Mouse (Mus musculus): ENCODE results near the gene Mb21d2.

GRCm38 (mm10) chr16:28927381-28927780 lies 2.1 kb downstream of the Mb21d2 start:
- no peak for TF ChIP-seq GATA1 (IDR thresholded peaks at IDR 0.05; ENCODE audit: low read depth, low read length)
- no peak for TF ChIP-seq MYC (IDR thresholded peaks at IDR 0.05; ENCODE audit: low read depth, low read length)
- TF ChIP-seq MAZ (IDR thresholded peaks at IDR 0.05; ENCODE audit: low read depth, low read length), result no peak
- no peak for TF ChIP-seq USF1 (IDR thresholded peaks at IDR 0.05; ENCODE audit: low read depth, low read length)
- no peak for TF ChIP-seq CTCF (IDR thresholded peaks at IDR 0.05 in 2 of 3, conservative IDR thresholded peaks at IDR 0.05 in 1 of 3; ENCODE audit: control insufficient read depth in 1 of 3, insufficient read depth in 1 of 3, low read depth in 2 of 3, low read length in 3 of 3, poor library complexity in 1 of 3, severe bottlenecking in 1 of 3)
- TF ChIP-seq POLR2A (IDR thresholded peaks at IDR 0.05; ENCODE audit: control insufficient read depth in 1 of 2, insufficient read depth in 1 of 2, low read depth in 1 of 2, low read length in 2 of 2, poor library complexity in 1 of 2), result no peak
- TF ChIP-seq HCFC1 (IDR thresholded peaks at IDR 0.05; ENCODE audit: low read depth, low read length), result no peak
- TF ChIP-seq ZC3H11A (IDR thresholded peaks at IDR 0.05; ENCODE audit: low read depth, low read length), result no peak
- no peak for TF ChIP-seq MYB (IDR thresholded peaks at IDR 0.05; ENCODE audit: low read depth, low read length)
- TF ChIP-seq ELF1 (IDR thresholded peaks at IDR 0.05; ENCODE audit: low read depth, low read length), result no peak
- TF ChIP-seq USF2 (IDR thresholded peaks at IDR 0.05; ENCODE audit: borderline replicate concordance in 1 of 2, insufficient read depth in 1 of 2, low read depth in 1 of 2, low read length in 2 of 2), result no peak
- TF ChIP-seq GABPA (IDR thresholded peaks at IDR 0.05; ENCODE audit: low read depth, low read length), result no peak
- no peak for TF ChIP-seq MAX (IDR thresholded peaks at IDR 0.05; ENCODE audit: low read length)
